Mouse (Mus musculus) forebrain, embryonic 13.5 days (tissue): ENCODE results near the gene Itm2c. TPM values are rescaled to one million over a fixed set of nuclear protein-coding genes. Genes with fewer than 3 reads are reported as not detected.

ENCODE experiments used
- ATAC-seq: fragments of 200-750 bp; cut with Nextera tagmentation; 2 replicates; pipeline ENCODE4 v1.8.0; 2017
- H3K27ac ChIP-seq: fragments of 300-500 bp; sonication (generic); 2 replicates; pipeline ENCODE4 v1.5.1; 2015; ENCODE audit warnings: inconsistent platforms, mild to moderate bottlenecking, moderate library complexity
- H3K27me3 ChIP-seq: fragments of 300-500 bp; sonication (generic); 2 replicates; pipeline ENCODE4 v1.6.1; 2015; ENCODE audit warnings: mild to moderate bottlenecking, inconsistent platforms
- H3K36me3 ChIP-seq: fragments of 300-500 bp; sonication (generic); 2 replicates; pipeline ENCODE4 v1.6.1; 2015; ENCODE audit warnings: mild to moderate bottlenecking, inconsistent platforms; ENCODE audit not compliant: poor library complexity, severe bottlenecking
- H3K4me1 ChIP-seq: fragments of 300-500 bp; sonication (generic); 2 replicates; pipeline ENCODE4 v1.6.1; 2015; ENCODE audit warnings: inconsistent platforms
- H3K4me2 ChIP-seq: fragments of 300-500 bp; sonication (generic); 2 replicates; pipeline ENCODE4 v1.6.1; 2015; ENCODE audit warnings: inconsistent platforms, mild to moderate bottlenecking, moderate library complexity
- H3K4me3 ChIP-seq: fragments of 300-500 bp; sonication (generic); 2 replicates; pipeline ENCODE4 v1.5.1; 2015; ENCODE audit warnings: mild to moderate bottlenecking, inconsistent platforms
- H3K9ac ChIP-seq: fragments of 300-500 bp; sonication (generic); 2 replicates; pipeline ENCODE4 v1.6.1; 2015; ENCODE audit warnings: mild to moderate bottlenecking, inconsistent platforms
- H3K9me3 ChIP-seq: fragments of 300-500 bp; sonication (generic); replicated peaks from 2 replicates; pipeline ENCODE4 v1.6.1; 2016; ENCODE audit warnings: inconsistent platforms
- WGBS: fragments of 180-500 bp; shearing (Covaris S2); methylation state at CpG from one replicate; pipeline ENCODE4 v1.1.7; 2015; 5-methylcytosine and 5-hydroxymethylcytosine counted together
- polyA plus RNA-seq: library from polyadenylated mRNA; unstranded; fragments of >200 nt; fragmentation: Nextera tagmentation; extraction: Ambion mirVana; gene quantifications from 2 replicates; pipeline ENCODE4 v1.2.1, GENCODE M21; 2015

Itm2c gene
- polyA plus RNA-seq, 1 experiment from 2014 or later = 124 TPM

GRCm38 (mm10) chr1:85901516-85902107 lies 7.5 kb downstream of the Itm2c start:
- peak; percentile 56 for ATAC-seq
- WGBS = 50% methylated on average over 3 of the region's 3 CpGs
- peaks cover 67% of the 10 kb centered on the region for H3K4me1 ChIP-seq

GRCm38 (mm10) chr1:85902108-85902561 lies 8.1 kb downstream of the Itm2c start:
- Histone ChIP-seq H3K4me3 (no peak overlapping the region), H3K9me3 (no peaks in the 10 kb centered on the region), H3K9ac (no peak overlapping the region), H3K27ac (peak overlapping the region; percentile 70), H3K4me1 (peaks cover 62% of the 10 kb centered on the region), H3K4me2 (peak overlapping the region; percentile 30), H3K36me3 (peaks cover 43% of the 10 kb centered on the region), H3K27me3 (no peaks in the 10 kb centered on the region)
- peak; percentile 71 for ATAC-seq
- 18% methylated on average over 7 of the region's 7 CpGs for WGBS

More at GRCm38 (mm10) chr1:85901516-85902107, 7.5 kb downstream of the Itm2c start:
- Histone ChIP-seq H3K36me3 (peaks cover 38% of the 10 kb centered on the region), H3K27me3 (no peaks in the 10 kb centered on the region), H3K4me2 (peak overlapping the region; percentile 30; the same call in 1 of the 2 replicates), H3K9me3 (no peaks in the 10 kb centered on the region), H3K27ac (peak overlapping the region; percentile 70), H3K4me3 (no peak overlapping the region), H3K9ac (no peak overlapping the region)

- Histone ChIP-seq H3K4me3 (no peak overlapping the region), H3K9ac (no peak overlapping the region), H3K36me3 (peaks cover 64% of the 10 kb centered on the region), H3K4me1 (peaks cover 14% of the 10 kb centered on the region), H3K27ac (no peak overlapping the region), H3K27me3 (no peaks in the 10 kb centered on the region), H3K4me2 (no peak overlapping the region), H3K9me3 (no peaks in the 10 kb centered on the region)
- ATAC-seq = no peak
- WGBS = 97% methylated on average over 12 of the region's 12 CpGs
Measured at GRCm38 (mm10) chr1:85906892-85907291, 12.8 kb downstream of the Itm2c start.

GRCm38 (mm10) chr1:85908754-85909590 lies 14.9 kb downstream of the Itm2c start:
- 65% methylated on average over 13 of the region's 13 CpGs for WGBS
- Histone ChIP-seq H3K4me3 (no peak overlapping the region), H3K9me3 (no peaks in the 10 kb centered on the region), H3K4me1 (no peaks in the 10 kb centered on the region), H3K27ac (peak overlapping the region; percentile 25; the same call in 1 of the 2 replicates), H3K9ac (no peak overlapping the region), H3K4me2 (no peak overlapping the region), H3K36me3 (peaks cover 51% of the 10 kb centered on the region), H3K27me3 (no peaks in the 10 kb centered on the region)
- ATAC-seq = no peak

- Histone ChIP-seq H3K9ac (no peak overlapping the region), H3K4me2 (no peak overlapping the region), H3K4me3 (no peak overlapping the region), H3K27ac (no peak overlapping the region), H3K9me3 (no peaks in the 10 kb centered on the region), H3K36me3 (peaks cover 10% of the 10 kb centered on the region), H3K27me3 (no peaks in the 10 kb centered on the region), H3K4me1 (peaks cover 21% of the 10 kb centered on the region)
- WGBS = 95% methylated on average over 7 of the region's 7 CpGs
- no peak for ATAC-seq
Measured at GRCm38 (mm10) chr1:85913078-85913755, 19.1 kb downstream of the Itm2c start.

- H3K27me3 ChIP-seq = no peaks in the 10 kb centered on the region
- no peaks in the 10 kb centered on the region for H3K36me3 ChIP-seq
- no peaks in the 10 kb centered on the region for H3K9me3 ChIP-seq
- H3K4me2 ChIP-seq = no peak overlapping the region
- peaks cover 24% of the 10 kb centered on the region for H3K4me1 ChIP-seq
- no peak overlapping the region for H3K9ac ChIP-seq
- peak overlapping the region; percentile 87 for H3K27ac ChIP-seq
- no peak overlapping the region for H3K4me3 ChIP-seq
- ATAC-seq = no peak
Measured at GRCm38 (mm10) chr1:85915890-85916289, 21.8 kb downstream of the Itm2c start.

GRCm38 (mm10) chr1:85916830-85917450 lies 22.9 kb downstream of the Itm2c start:
- 5% methylated on average over 4 of the region's 4 CpGs for WGBS

GRCm38 (mm10) chr1:85919621-85920020 lies 25.5 kb downstream of the Itm2c start:
- Histone ChIP-seq H3K27me3 (no peaks in the 10 kb centered on the region), H3K27ac (no peak overlapping the region), H3K4me1 (peaks cover 36% of the 10 kb centered on the region), H3K36me3 (no peaks in the 10 kb centered on the region), H3K9me3 (no peaks in the 10 kb centered on the region), H3K4me3 (no peak overlapping the region), H3K9ac (no peak overlapping the region), H3K4me2 (no peak overlapping the region)
- WGBS = 93% methylated on average over 7 of the region's 7 CpGs
- ATAC-seq = no peak

More at GRCm38 (mm10) chr1:85916830-85917450, 22.9 kb downstream of the Itm2c start:
- Histone ChIP-seq H3K4me1 (peaks cover 27% of the 10 kb centered on the region), H3K9ac (no peak overlapping the region), H3K9me3 (no peaks in the 10 kb centered on the region), H3K4me2 (peak overlapping the region; percentile 36), H3K4me3 (no peak overlapping the region), H3K36me3 (no peaks in the 10 kb centered on the region), H3K27ac (peak overlapping the region; percentile 87), H3K27me3 (no peaks in the 10 kb centered on the region)
- peak; percentile 92 for ATAC-seq

GRCm38 (mm10) chr1:85921725-85922124 lies 27.6 kb downstream of the Itm2c start:
- Histone ChIP-seq H3K4me1 (peaks cover 29% of the 10 kb centered on the region), H3K9ac (no peak overlapping the region), H3K27me3 (no peaks in the 10 kb centered on the region), H3K27ac (no peak overlapping the region; the same call in 1 of the 2 replicates), H3K36me3 (no peaks in the 10 kb centered on the region), H3K9me3 (no peaks in the 10 kb centered on the region), H3K4me2 (no peak overlapping the region), H3K4me3 (no peak overlapping the region)
- WGBS = 78% methylated on average over 7 of the region's 7 CpGs
- no peak for ATAC-seq

GRCm38 (mm10) chr1:85922127-85922864 lies 28.2 kb downstream of the Itm2c start:
- H3K4me3 ChIP-seq = no peak overlapping the region
- peaks cover 24% of the 10 kb centered on the region for H3K4me1 ChIP-seq
- 62% methylated on average over 7 of the region's 7 CpGs for WGBS
- no peaks in the 10 kb centered on the region for H3K9me3 ChIP-seq
- H3K36me3 ChIP-seq = no peaks in the 10 kb centered on the region
- no peaks in the 10 kb centered on the region for H3K27me3 ChIP-seq
- H3K27ac ChIP-seq = peak overlapping the region; percentile 6; the same call in 1 of the 2 replicates
- peak; percentile 28; the same call in 1 of the 2 replicates for ATAC-seq
- H3K9ac ChIP-seq = no peak overlapping the region
- no peak overlapping the region for H3K4me2 ChIP-seq

- ATAC-seq = no peak
- no peaks in the 10 kb centered on the region for H3K27me3 ChIP-seq
- no peak overlapping the region for H3K9ac ChIP-seq
- H3K9me3 ChIP-seq = no peaks in the 10 kb centered on the region
- peaks cover 22% of the 10 kb centered on the region for H3K4me1 ChIP-seq
- no peak overlapping the region for H3K4me2 ChIP-seq
- H3K4me3 ChIP-seq = no peak overlapping the region
- H3K36me3 ChIP-seq = no peaks in the 10 kb centered on the region
- 81% methylated on average over 5 of the region's 5 CpGs for WGBS
- peak overlapping the region; percentile 6; the same call in 1 of the 2 replicates for H3K27ac ChIP-seq
Measured at GRCm38 (mm10) chr1:85922865-85923211, 28.8 kb downstream of the Itm2c start.
